Mouse (Mus musculus) forebrain, embryonic 14.5 days (tissue): Measurements from ENCODE around the gene Alox15. TPM values are rescaled to one million over a fixed set of nuclear protein-coding genes. Genes with fewer than 3 reads are reported as not detected.
"Not testable (repeated sequence)": the region's sequence is repeated elsewhere in the genome, so short reads cannot be mapped to it uniquely, and the experiment has no call there.

Experiments used
- ATAC-seq: fragments of 200-750 bp; cut with Nextera tagmentation; 2 replicates; pipeline ENCODE4 v1.8.0; 2017; ENCODE audit warnings: mild to moderate bottlenecking, moderate library complexity
- DNase-seq: peaks from one replicate; pipeline ENCODE4 v3.0.0-alpha.2; 2015; ENCODE audit warnings: low spot score
- H3K27ac ChIP-seq: fragments of 300-500 bp; sonication (generic); 2 replicates; pipeline ENCODE4 v1.5.1; 2014; ENCODE audit warnings: low read depth, mild to moderate bottlenecking, control low read depth, low read length, moderate library complexity
- H3K27me3 ChIP-seq: fragments of 300-500 bp; sonication (generic); replicated peaks from 2 replicates; pipeline ENCODE4 v1.6.1; 2014; ENCODE audit warnings: low read length, control low read depth, mixed read lengths; ENCODE audit not compliant: control insufficient read depth, insufficient read depth
- H3K36me3 ChIP-seq: fragments of 300-500 bp; sonication (generic); 2 replicates; pipeline ENCODE4 v1.6.1; 2014; ENCODE audit warnings: low read length, control low read depth; ENCODE audit not compliant: control insufficient read depth, insufficient read depth
- H3K4me1 ChIP-seq: fragments of 300-500 bp; sonication (generic); 2 replicates; pipeline ENCODE4 v1.6.1; 2014; ENCODE audit warnings: antibody characterized with exemption, low read length, control low read depth; ENCODE audit not compliant: control insufficient read depth, insufficient read depth
- H3K4me2 ChIP-seq: fragments of 300-500 bp; sonication (generic); 2 replicates; pipeline ENCODE4 v1.6.1; 2014; ENCODE audit warnings: mild to moderate bottlenecking, control low read depth, low read length
- H3K4me3 ChIP-seq: fragments of 300-500 bp; sonication (generic); 2 replicates; pipeline ENCODE4 v1.5.1; 2014; ENCODE audit warnings: low read depth, low read length, control low read depth
- H3K9ac ChIP-seq: fragments of 300-500 bp; sonication (generic); 2 replicates; pipeline ENCODE4 v1.6.1; 2014; ENCODE audit warnings: mild to moderate bottlenecking, low read length, control low read depth, moderate library complexity
- H3K9me3 ChIP-seq: fragments of 300-500 bp; sonication (generic); replicated peaks from 2 replicates; pipeline ENCODE4 v1.6.1; 2016; ENCODE audit warnings: low read length, control low read depth, mixed read lengths; ENCODE audit not compliant: control insufficient read depth
- WGBS: fragments of 180-500 bp; shearing (Covaris S2); extraction: QIAGEN DNeasy Blood & Tissue Kit; methylation state at CpG from one replicate; pipeline ENCODE4 v1.1.7; 2014; 5-methylcytosine and 5-hydroxymethylcytosine counted together
- polyA plus RNA-seq: library from polyadenylated mRNA; unstranded; fragments of >200 nt; fragmentation: Nextera tagmentation; extraction: Ambion mirVana; gene quantifications from 2 replicates; pipeline ENCODE4 v1.2.1, GENCODE M21; 2014

Alox15 gene
- polyA plus RNA-seq, 1 experiment from 2014 or later, result not detected

DNA sequence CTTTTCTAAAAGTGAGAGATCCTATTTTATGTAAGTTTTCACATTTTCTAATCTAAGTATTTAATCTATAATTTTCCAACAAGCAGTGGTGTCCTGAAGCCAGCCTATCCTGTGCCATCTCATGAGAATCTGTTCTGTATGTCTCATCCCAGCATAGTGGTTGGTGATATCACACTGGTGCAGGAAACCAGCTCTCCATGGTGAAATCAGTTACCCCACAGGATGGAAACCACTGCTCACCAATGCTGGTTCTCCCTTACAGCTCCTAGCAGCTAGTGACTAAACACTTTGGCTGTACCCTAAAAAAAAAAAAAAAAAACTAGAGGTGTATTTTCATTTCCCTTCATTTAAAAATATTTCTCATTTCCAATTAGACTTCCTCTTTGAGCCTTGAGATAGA lies 20.6 kb upstream of the Alox15 start:
- Histone ChIP-seq H3K9me3 (no peaks in the 10 kb centered on the region), H3K4me3 (no peak overlapping the region), H3K9ac (no peak overlapping the region), H3K27ac (no peak overlapping the region), H3K36me3 (no peaks in the 10 kb centered on the region), H3K4me2 (no peak overlapping the region), H3K4me1 (no peaks in the 10 kb centered on the region), H3K27me3 (no peaks in the 10 kb centered on the region)
- DNase-seq (no peak), ATAC-seq (no peak)

GRCm38 (mm10) chr11:70368626-70369025 lies 16.8 kb upstream of the Alox15 start:
- H3K9me3 ChIP-seq, H3K4me2 ChIP-seq, ATAC-seq, DNase-seq, H3K4me3 ChIP-seq, H3K27ac ChIP-seq, H3K27me3 ChIP-seq, H3K9ac ChIP-seq, H3K4me1 ChIP-seq, H3K36me3 ChIP-seq: not testable (repeated sequence)
- 76% methylated on average over 2 of the region's 2 CpGs for WGBS

- ATAC-seq, H3K36me3 ChIP-seq, DNase-seq, H3K9ac ChIP-seq, H3K27me3 ChIP-seq, H3K4me3 ChIP-seq, H3K4me1 ChIP-seq, H3K4me2 ChIP-seq, H3K9me3 ChIP-seq, H3K27ac ChIP-seq: not testable (repeated sequence)
- 95% methylated on average over 6 of the region's 6 CpGs for WGBS
These were observed 15.9 kb upstream of the Alox15 start for GRCm38 (mm10) chr11:70367701-70368100.

DNA sequence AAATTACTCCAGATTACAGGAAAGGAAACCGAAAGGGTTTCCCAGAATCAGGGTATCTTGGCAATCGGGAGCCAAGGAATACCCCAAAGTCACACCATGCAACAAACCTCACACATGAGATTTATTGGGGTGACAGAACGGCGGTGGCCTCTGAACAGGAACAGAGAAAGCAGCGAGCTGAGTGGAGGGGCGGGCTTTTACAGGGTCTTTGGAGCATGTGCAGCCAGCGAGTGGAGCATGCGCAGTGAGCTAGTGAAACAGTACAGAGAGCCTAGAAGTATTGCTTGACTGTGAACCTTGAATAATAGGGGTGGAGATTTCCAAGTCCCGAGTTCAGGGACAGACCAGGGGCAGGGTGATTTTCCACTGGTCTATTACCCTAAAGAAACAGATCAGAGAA lies 3.2 kb downstream of the Alox15 start:
- peaks cover 23% of the 10 kb centered on the region for H3K27me3 ChIP-seq
- H3K4me2 ChIP-seq, result no peak overlapping the region
- no peak overlapping the region for H3K9ac ChIP-seq
- H3K36me3 ChIP-seq, result no peaks in the 10 kb centered on the region
- WGBS, result 82% methylated on average over 9 of the region's 9 CpGs
- no peaks in the 10 kb centered on the region for H3K9me3 ChIP-seq
- no peak overlapping the region for H3K27ac ChIP-seq
- no peak overlapping the region for H3K4me3 ChIP-seq
- no peak for ATAC-seq
- no peak for DNase-seq
- H3K4me1 ChIP-seq, result no peaks in the 10 kb centered on the region

GRCm38 (mm10) chr11:70347861-70348260 lies 4.0 kb downstream of the Alox15 start:
- H3K9me3 ChIP-seq, result no peaks in the 10 kb centered on the region
- H3K4me2 ChIP-seq, result no peak overlapping the region
- H3K9ac ChIP-seq, result no peak overlapping the region
- 88% methylated on average over 10 of the region's 10 CpGs for WGBS
- no peak overlapping the region for H3K4me3 ChIP-seq
- DNase-seq (no peak), ATAC-seq (no peak)
- no peaks in the 10 kb centered on the region for H3K36me3 ChIP-seq
- no peaks in the 10 kb centered on the region for H3K4me1 ChIP-seq
- no peak overlapping the region for H3K27ac ChIP-seq
- H3K27me3 ChIP-seq, result peaks cover 17% of the 10 kb centered on the region

DNA sequence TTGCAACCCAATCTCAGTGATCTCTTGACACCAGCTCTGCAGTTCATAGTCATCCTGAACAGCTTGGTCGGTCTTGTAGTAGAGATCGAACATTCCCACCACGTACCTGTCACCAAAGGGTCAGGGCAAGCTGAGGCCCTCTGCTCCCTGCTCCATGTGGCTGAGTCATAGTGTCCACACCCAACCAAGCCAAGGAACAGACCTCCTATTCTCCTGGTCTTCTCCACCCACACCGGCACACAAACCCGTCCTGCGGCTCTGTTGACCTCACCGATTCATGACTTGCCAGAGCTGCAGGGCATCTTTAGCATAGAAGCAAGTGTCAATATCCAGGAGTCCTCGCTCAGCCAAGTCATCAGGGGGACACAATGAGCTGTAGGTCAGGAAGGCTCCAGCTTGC lies 6.3 kb downstream of the Alox15 start:
- Histone ChIP-seq H3K4me2 (no peak overlapping the region), H3K27me3 (no peaks in the 10 kb centered on the region), H3K9me3 (no peaks in the 10 kb centered on the region), H3K4me3 (no peak overlapping the region), H3K36me3 (no peaks in the 10 kb centered on the region), H3K9ac (no peak overlapping the region), H3K27ac (no peak overlapping the region), H3K4me1 (no peaks in the 10 kb centered on the region)
- ATAC-seq (no peak), DNase-seq (no peak)
- 97% methylated on average over 8 of the region's 8 CpGs for WGBS

GRCm38 (mm10) chr11:70345061-70345460 lies 6.8 kb downstream of the Alox15 start:
- H3K4me1 ChIP-seq, result no peaks in the 10 kb centered on the region
- no peak for ATAC-seq
- no peak for DNase-seq
- no peaks in the 10 kb centered on the region for H3K9me3 ChIP-seq
- WGBS, result 88% methylated on average over 10 of the region's 10 CpGs
- no peak overlapping the region for H3K27ac ChIP-seq
- no peaks in the 10 kb centered on the region for H3K27me3 ChIP-seq
- no peak overlapping the region for H3K4me3 ChIP-seq
- H3K36me3 ChIP-seq, result no peaks in the 10 kb centered on the region
- H3K9ac ChIP-seq, result no peak overlapping the region
- H3K4me2 ChIP-seq, result no peak overlapping the region

- Histone ChIP-seq H3K27ac (no peak overlapping the region), H3K9me3 (no peaks in the 10 kb centered on the region), H3K4me3 (no peak overlapping the region), H3K4me1 (no peaks in the 10 kb centered on the region), H3K36me3 (no peaks in the 10 kb centered on the region), H3K9ac (no peak overlapping the region), H3K27me3 (no peaks in the 10 kb centered on the region), H3K4me2 (no peak overlapping the region)
- no peak for ATAC-seq
- DNase-seq, result no peak
- 41% methylated on average over 7 of the region's 7 CpGs for WGBS
These were observed 12.3 kb downstream of the Alox15 start for GRCm38 (mm10) chr11:70339481-70339880.

- Histone ChIP-seq H3K27me3 (no peaks in the 10 kb centered on the region), H3K27ac (no peak overlapping the region), H3K9me3 (no peaks in the 10 kb centered on the region), H3K36me3 (no peaks in the 10 kb centered on the region), H3K4me2 (no peak overlapping the region), H3K4me3 (no peak overlapping the region), H3K4me1 (no peaks in the 10 kb centered on the region), H3K9ac (no peak overlapping the region)
- 33% methylated on average over 4 of the region's 4 CpGs for WGBS
- ATAC-seq, result no peak
- DNase-seq, result peak; percentile 70
These were observed 17.4 kb downstream of the Alox15 start for GRCm38 (mm10) chr11:70334477-70334876.

- Histone ChIP-seq H3K4me2 (no peak overlapping the region), H3K36me3 (no peaks in the 10 kb centered on the region), H3K27ac (no peak overlapping the region), H3K27me3 (peaks cover 25% of the 10 kb centered on the region), H3K4me1 (no peaks in the 10 kb centered on the region), H3K4me3 (no peak overlapping the region), H3K9me3 (no peaks in the 10 kb centered on the region), H3K9ac (no peak overlapping the region)
- ATAC-seq (no peak), DNase-seq (no peak)
- 89% methylated on average over 8 of the region's 8 CpGs for WGBS
These were observed 27.1 kb downstream of the Alox15 start for GRCm38 (mm10) chr11:70324726-70325125.
